Mouse (Mus musculus) neutrophil, adult 83 days (primary cell): ENCODE data around the gene Hspa12b. TPM values are rescaled to one million over a fixed set of nuclear protein-coding genes. Genes with fewer than 3 reads are reported as not detected.

Source experiments
- total RNA-seq, 2 experiments: library from RNA; stranded (reverse); gene quantifications; one replicate each; pipeline ENCODE4 v1.2.4; 2023

The Hspa12b gene
- not detected for total RNA-seq

GRCm38 (mm10) chr2:131127161-131127730, at the start of gene Hspa12b:
Gene Hspa12b (plus strand): TSS chr2:131127280.

GRCm38 (mm10) chr2:131086667-131087390, 40.3 kb upstream of the Hspa12b start, which contains the start of gene Siglec1:
Gene Siglec1 (minus strand): TSS chr2:131086765.

GRCm38 (mm10) chr2:131132930-131133547, 6.0 kb downstream of the Hspa12b start, which contains the start of gene Gm11037:
Gene Gm11037 (plus strand): TSS chr2:131133497.

GRCm38 (mm10) chr2:131159938-131160581, 33.0 kb downstream of the Hspa12b start, which contains the start of gene 1700037H04Rik:
Gene 1700037H04Rik (minus strand): TSS chr2:131160081.

GRCm38 (mm10) chr2:131179990-131180587, 53.0 kb downstream of the Hspa12b start, which contains the start of gene Cenpb:
Gene Cenpb (minus strand): TSS chr2:131180067.

GRCm38 (mm10) chr2:131186771-131187601, 59.9 kb downstream of the Hspa12b start, which contains the start of the genes Cdc25b and Spef1:
Gene Cdc25b (plus strand): TSS chr2:131186949.
Gene Spef1 (minus strand): TSS chr2:131187282.

Other genes with a start within 250 kb of the Hspa12b start
- gene 4930402H24Rik, start 220.9 kb upstream of the Hspa12b start, total RNA-seq = 10 to 100 TPM; 18.4 to 24.3 TPM
- 10 to 100 TPM; 49.0 to 56.8 TPM for gene Atrn, start 220.8 kb upstream of the Hspa12b start, total RNA-seq
- gene Gfra4, start 84.2 kb upstream of the Hspa12b start, total RNA-seq = not detected
- 1 to 10 TPM; 3.1 to 3.7 TPM for gene Adam33, start 63.5 kb upstream of the Hspa12b start, total RNA-seq
- gene Siglec1, start 40.5 kb upstream of the Hspa12b start, total RNA-seq = 1 to 10 TPM; 3.8 to 4.1 TPM
- gene Gm11037, start 6.2 kb downstream of the Hspa12b start, total RNA-seq = not detected
- 10 to 100 TPM; 50.5 to 51.9 TPM for gene 1700037H04Rik, start 32.8 kb downstream of the Hspa12b start, total RNA-seq
- 10 to 100 TPM; 23.1 to 26.1 TPM for gene Cenpb, start 52.8 kb downstream of the Hspa12b start, total RNA-seq
- gene Cdc25b, start 59.7 kb downstream of the Hspa12b start, total RNA-seq = 10 to 100 TPM; 56.9 to 60.2 TPM
- 1 to 10 TPM; 2.0 to 2.4 TPM for gene Spef1, start 60.0 kb downstream of the Hspa12b start, total RNA-seq
- gene Ap5s1, start 79.8 kb downstream of the Hspa12b start, total RNA-seq = 10 to 100 TPM; 14.0 to 17.7 TPM
- gene Mavs, start 106.8 kb downstream of the Hspa12b start, total RNA-seq = 10 to 100 TPM; 11.4 to 11.5 TPM
- gene Pank2, start 135.2 kb downstream of the Hspa12b start, total RNA-seq = 10 to 100 TPM; 40.1 to 40.2 TPM
- 1 to 10 TPM; 5.2 to 9.1 TPM for gene Rnf24, start 225.6 kb downstream of the Hspa12b start, total RNA-seq